Mouse (Mus musculus) hematopoietic multipotent progenitor cell, adult 10-12 weeks (in vitro differentiated cells): ENCODE measurements around the gene Capn2. TPM values are rescaled to one million over a fixed set of nuclear protein-coding genes. Genes with fewer than 3 reads are reported as not detected.

Experiments
- polyA plus RNA-seq: library from polyadenylated mRNA; stranded (reverse); fragments of >175 nt; gene quantifications from 2 replicates; pipeline ENCODE4 v1.2.3, GENCODE M21; 2012; ENCODE audit warnings: low replicate concordance

Gene Capn2
- polyA plus RNA-seq, result 18.9 and 43.8 TPM in 2 replicates

GRCm38 (mm10) chr1:182516758-182517676, at the start of gene Capn2:
Gene Capn2 (minus strand): TSS chr1:182517608.

GRCm38 (mm10) chr1:182564408-182565120, 47.2 kb upstream of the Capn2 start, which contains the start of gene Capn8:
Gene Capn8 (plus strand): TSS chr1:182565007.

Other genes starting within 250 kb of the Capn2 start
- gene Degs1, start 234.8 kb downstream of the Capn2 start, polyA plus RNA-seq, result 28.1 and 32.3 TPM in 2 replicates
- gene Fbxo28, start 176.0 kb downstream of the Capn2 start, polyA plus RNA-seq, result 21.5 and 173 TPM in 2 replicates
- gene Trp53bp2, start 108.4 kb downstream of the Capn2 start, polyA plus RNA-seq, result 6.0 and 29.1 TPM in 2 replicates
- not detected in 2 replicates for gene Capn8, start 47.4 kb upstream of the Capn2 start, polyA plus RNA-seq
- gene Ccdc185, start 231.6 kb upstream of the Capn2 start, polyA plus RNA-seq, result not detected in 2 replicates
- 0.19 and 1.0 TPM in 2 replicates for gene Susd4, start 246.3 kb upstream of the Capn2 start, polyA plus RNA-seq